11 mouse cellular contexts compared by ENCODE assay signal in genomic region chr4:57822641-57823040, GRCm38 (mm10).
"Had no signal": no experiment of that assay in that cellular context is flagged by ENCODE, and none has a peak within 500 bp of the region (broad histone marks: within the 10 kb centered on the region; RNA-seq: fewer than 3 reads in every experiment).

No protein-coding gene starts in this region.

- H3K27ac ChIP-seq: liver, embryonic 13.5 days; stomach, postnatal 0 days had no signal

- H3K9ac ChIP-seq: limb, embryonic 15.5 days; liver, embryonic 13.5 days; liver, postnatal 0 days had no signal

- H3K9me3 ChIP-seq: kidney, embryonic 15.5 days; limb, embryonic 15.5 days; liver, embryonic 13.5 days; neural tube, embryonic 15.5 days had no signal

- DNase-seq: kidney, adult 2 months; kidney, postnatal 25 days; liver, embryonic 13.5 days; liver, postnatal 0 days; lung, postnatal 36 days; right cerebral cortex, adult 18-20 months had no signal

- H3K36me3 ChIP-seq: kidney, embryonic 15.5 days; liver, embryonic 13.5 days; neural tube, embryonic 15.5 days had no signal

- H3K4me3 ChIP-seq: kidney, embryonic 15.5 days; limb, embryonic 15.5 days; liver, embryonic 13.5 days; myocyte had no signal

- H3K4me2 ChIP-seq: limb, embryonic 15.5 days; liver, embryonic 13.5 days had no signal

- H3K27me3 ChIP-seq: kidney, embryonic 15.5 days; limb, embryonic 15.5 days; liver, embryonic 13.5 days; neural tube, embryonic 15.5 days had no signal
